Mouse (Mus musculus): ENCODE measurements around the gene Dhx8. TPM values are rescaled to one million over a fixed set of nuclear protein-coding genes. Genes with fewer than 3 reads are reported as not detected.

Gene Dhx8
- polyA plus RNA-seq, 1 experiment from 2014 or later, result 16.4 TPM

DNA sequence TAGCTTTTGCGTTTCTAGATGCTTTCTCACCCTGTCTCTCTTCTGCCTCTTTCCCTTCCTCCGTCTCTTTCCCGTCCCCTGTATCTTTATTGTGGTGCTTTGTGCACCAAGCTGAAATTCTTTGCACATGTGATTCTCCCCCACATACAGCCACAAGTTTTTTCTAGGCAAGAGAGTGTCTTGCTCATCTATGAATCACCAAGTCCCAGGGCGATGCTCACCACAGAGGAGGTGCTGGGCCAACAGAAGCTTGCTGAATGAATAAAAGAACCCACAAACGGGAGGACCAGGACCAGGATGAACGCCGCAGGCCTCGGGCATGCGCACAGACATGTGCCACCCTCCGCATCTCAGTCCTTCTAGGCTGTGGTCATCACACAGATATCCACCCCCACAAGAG, 74.5 kb downstream of the Dhx8 start:
- H3K9me3 ChIP-seq (ENCODE audit: low read length), result no peaks in the 10 kb centered on the region
- no peak overlapping the region for H3K27ac ChIP-seq (ENCODE audit: low read length)
- H3K4me2 ChIP-seq (replicated peaks; ENCODE audit: low read depth, low read length), result no peak overlapping the region

DNA sequence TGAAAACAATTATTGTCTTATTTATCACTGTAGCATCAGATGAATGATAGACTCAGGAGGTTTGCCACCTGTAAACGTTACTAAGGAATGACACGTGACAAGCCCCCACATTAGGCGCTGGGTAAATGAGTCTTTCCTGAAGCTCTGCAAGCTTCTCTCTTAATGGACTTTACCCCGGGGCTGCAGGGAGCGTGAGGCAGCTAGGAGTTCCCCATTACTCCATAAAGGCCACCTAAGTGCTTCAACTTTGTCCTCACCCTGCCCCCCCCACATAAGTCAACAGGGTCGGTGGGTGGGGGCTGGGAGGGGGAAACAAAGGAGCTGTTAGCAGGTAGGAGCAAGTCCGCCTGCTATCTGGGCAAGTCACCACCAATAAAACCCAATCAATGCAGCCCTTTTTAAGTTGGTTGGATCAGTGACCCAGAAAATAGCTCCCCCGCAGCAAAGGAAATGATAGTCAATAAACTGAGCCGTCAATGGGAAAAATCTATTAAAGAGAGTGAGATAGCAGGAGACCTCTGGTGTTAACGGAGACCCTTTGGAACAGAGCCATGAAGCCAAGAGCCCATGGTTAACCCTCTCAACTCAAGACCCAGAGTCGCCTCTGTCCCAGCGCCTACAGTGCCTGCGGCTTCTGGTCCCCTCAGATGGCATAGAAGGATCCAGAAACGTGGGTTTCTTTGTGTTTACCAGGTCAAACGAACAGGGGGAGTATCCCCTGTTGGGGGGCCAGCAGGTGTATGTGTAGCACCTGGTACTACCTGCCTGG, 76.5 kb downstream of the Dhx8 start:
- 39% methylated on average over 15 of the region's 15 CpGs for WGBS
- no peak overlapping the region for H3K27ac ChIP-seq (ENCODE audit: low read length)
- DNase-seq (ENCODE audit: low spot score), result no peak
- H3K27me3 ChIP-seq (replicated peaks; ENCODE audit: insufficient read depth, low read length), result no peaks in the 10 kb centered on the region
- no peaks in the 10 kb centered on the region for H3K9me3 ChIP-seq (ENCODE audit: low read length)
- TF ChIP-seq EP300 (IDR thresholded peaks at IDR 0.05) (no peak), CTCF (IDR thresholded peaks at IDR 0.05) (no peak)
- no peak overlapping the region for H3K4me3 ChIP-seq (ENCODE audit: low read depth, low read length)
- H3K36me3 ChIP-seq (ENCODE audit: insufficient read depth, low read length), result no peaks in the 10 kb centered on the region
- ATAC-seq, result no peak
- H3K9ac ChIP-seq (replicated peaks; ENCODE audit: low read depth), result no peak overlapping the region
- no peaks in the 10 kb centered on the region for H3K4me1 ChIP-seq (ENCODE audit: insufficient read depth, low read depth, low read length)
- H3K4me2 ChIP-seq (replicated peaks; ENCODE audit: low read depth, low read length), result no peak overlapping the region

More for the DNA sequence above, 74.5 kb downstream of the Dhx8 start:
- Histone ChIP-seq H3K27me3 (replicated peaks; ENCODE audit: insufficient read depth, low read length) (no peaks in the 10 kb centered on the region), H3K4me3 (ENCODE audit: low read depth, low read length) (no peak overlapping the region), H3K36me3 (ENCODE audit: insufficient read depth, low read length) (no peaks in the 10 kb centered on the region), H3K4me1 (ENCODE audit: insufficient read depth, low read depth, low read length) (no peaks in the 10 kb centered on the region), H3K9ac (replicated peaks; ENCODE audit: low read depth) (no peak overlapping the region)
- DNase-seq (ENCODE audit: low spot score), result no peak
- WGBS, result 86% methylated on average over 10 of the region's 10 CpGs
- no peak for TF ChIP-seq EP300 (IDR thresholded peaks at IDR 0.05)
- TF ChIP-seq CTCF (IDR thresholded peaks at IDR 0.05), result no peak
- ATAC-seq, result no peak

DNA sequence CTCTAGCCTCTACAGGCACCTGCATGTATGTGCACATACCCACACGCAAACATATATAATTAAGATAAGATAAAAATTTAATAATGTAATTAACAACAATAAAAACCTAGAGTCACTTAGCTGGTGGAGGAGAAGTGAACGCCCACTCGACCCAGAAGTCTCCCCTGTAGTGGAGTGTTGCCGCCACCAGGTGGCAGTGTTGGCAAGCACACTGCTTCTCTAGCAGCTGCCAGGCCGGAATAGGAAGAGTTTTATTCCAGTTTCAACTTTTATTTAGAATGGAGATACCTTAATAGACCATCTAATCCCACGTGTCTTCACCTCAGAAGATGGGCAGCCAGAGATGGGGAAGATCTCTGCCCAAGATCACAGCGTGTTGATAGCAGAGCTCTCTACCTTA, 80.5 kb downstream of the Dhx8 start:
- Histone ChIP-seq H3K4me2 (replicated peaks; ENCODE audit: low read depth, low read length) (no peak overlapping the region), H3K4me3 (ENCODE audit: low read depth, low read length) (no peak overlapping the region), H3K9me3 (ENCODE audit: low read length) (no peaks in the 10 kb centered on the region), H3K36me3 (ENCODE audit: insufficient read depth, low read length) (no peaks in the 10 kb centered on the region), H3K27ac (ENCODE audit: low read length) (no peak overlapping the region), H3K9ac (replicated peaks; ENCODE audit: low read depth) (no peak overlapping the region), H3K27me3 (replicated peaks; ENCODE audit: insufficient read depth, low read length) (no peaks in the 10 kb centered on the region), H3K4me1 (ENCODE audit: insufficient read depth, low read depth, low read length) (peaks cover 4% of the 10 kb centered on the region; the same call in 1 of the 2 replicates)
- ATAC-seq (peak; percentile 44; the same call in 1 of the 2 replicates), DNase-seq (ENCODE audit: low spot score) (peak; percentile 82)
- under 1% methylated on average over 7 of the region's 7 CpGs for WGBS
- TF ChIP-seq CTCF (IDR thresholded peaks at IDR 0.05) (peak; percentile 98), EP300 (IDR thresholded peaks at IDR 0.05) (no peak)

DNA sequence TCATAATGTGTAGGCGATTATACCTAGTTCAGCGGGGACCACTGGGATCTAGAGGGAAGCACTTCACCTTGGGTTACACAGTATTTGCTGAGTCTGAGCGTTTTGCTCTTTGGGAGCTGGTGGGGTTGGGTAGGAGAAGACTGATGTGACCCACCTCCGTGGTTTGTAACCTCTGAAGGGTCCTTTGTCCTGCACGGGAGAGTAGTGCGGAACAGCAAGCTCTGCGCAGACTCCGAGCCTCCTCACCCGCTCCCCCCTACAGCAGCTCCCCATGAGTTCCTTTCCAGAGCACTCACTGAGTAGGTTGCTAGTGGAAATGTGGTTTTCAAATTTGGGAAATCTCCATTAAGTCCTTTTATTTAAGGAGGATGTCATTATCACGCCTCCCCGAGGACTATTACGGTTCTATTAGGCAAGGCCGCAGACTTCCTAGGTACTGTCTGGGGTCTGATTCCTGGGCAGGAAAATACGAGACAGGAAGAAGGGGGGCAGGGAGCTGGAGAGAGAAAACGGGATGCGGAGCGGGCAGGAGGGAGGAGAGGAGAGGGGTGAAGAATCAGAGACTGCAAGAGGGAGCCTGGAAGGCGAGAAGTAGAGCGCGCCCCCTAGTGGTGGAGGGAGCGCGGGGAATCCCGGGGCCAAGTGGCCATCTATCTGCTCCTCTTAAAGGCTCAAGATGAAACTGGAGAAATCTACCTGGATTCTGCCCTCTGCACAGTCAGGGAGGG, 81.8 kb downstream of the Dhx8 start:
- peak; percentile 62 for ATAC-seq
- peak; percentile 82 for DNase-seq (ENCODE audit: low spot score)
- Histone ChIP-seq H3K9ac (replicated peaks; ENCODE audit: low read depth) (no peak overlapping the region), H3K4me3 (ENCODE audit: low read depth, low read length) (no peak overlapping the region), H3K4me2 (replicated peaks; ENCODE audit: low read depth, low read length) (no peak overlapping the region; the same call in 1 of the 2 replicates), H3K4me1 (ENCODE audit: insufficient read depth, low read depth, low read length) (peaks cover 4% of the 10 kb centered on the region; the same call in 1 of the 2 replicates), H3K27me3 (replicated peaks; ENCODE audit: insufficient read depth, low read length) (no peaks in the 10 kb centered on the region), H3K9me3 (ENCODE audit: low read length) (no peaks in the 10 kb centered on the region), H3K36me3 (ENCODE audit: insufficient read depth, low read length) (no peaks in the 10 kb centered on the region), H3K27ac (ENCODE audit: low read length) (no peak overlapping the region)
- peak; percentile 88 for TF ChIP-seq CTCF (IDR thresholded peaks at IDR 0.05)
- no peak for TF ChIP-seq EP300 (IDR thresholded peaks at IDR 0.05)
- 23% methylated on average over 23 of the region's 23 CpGs for WGBS

DNA sequence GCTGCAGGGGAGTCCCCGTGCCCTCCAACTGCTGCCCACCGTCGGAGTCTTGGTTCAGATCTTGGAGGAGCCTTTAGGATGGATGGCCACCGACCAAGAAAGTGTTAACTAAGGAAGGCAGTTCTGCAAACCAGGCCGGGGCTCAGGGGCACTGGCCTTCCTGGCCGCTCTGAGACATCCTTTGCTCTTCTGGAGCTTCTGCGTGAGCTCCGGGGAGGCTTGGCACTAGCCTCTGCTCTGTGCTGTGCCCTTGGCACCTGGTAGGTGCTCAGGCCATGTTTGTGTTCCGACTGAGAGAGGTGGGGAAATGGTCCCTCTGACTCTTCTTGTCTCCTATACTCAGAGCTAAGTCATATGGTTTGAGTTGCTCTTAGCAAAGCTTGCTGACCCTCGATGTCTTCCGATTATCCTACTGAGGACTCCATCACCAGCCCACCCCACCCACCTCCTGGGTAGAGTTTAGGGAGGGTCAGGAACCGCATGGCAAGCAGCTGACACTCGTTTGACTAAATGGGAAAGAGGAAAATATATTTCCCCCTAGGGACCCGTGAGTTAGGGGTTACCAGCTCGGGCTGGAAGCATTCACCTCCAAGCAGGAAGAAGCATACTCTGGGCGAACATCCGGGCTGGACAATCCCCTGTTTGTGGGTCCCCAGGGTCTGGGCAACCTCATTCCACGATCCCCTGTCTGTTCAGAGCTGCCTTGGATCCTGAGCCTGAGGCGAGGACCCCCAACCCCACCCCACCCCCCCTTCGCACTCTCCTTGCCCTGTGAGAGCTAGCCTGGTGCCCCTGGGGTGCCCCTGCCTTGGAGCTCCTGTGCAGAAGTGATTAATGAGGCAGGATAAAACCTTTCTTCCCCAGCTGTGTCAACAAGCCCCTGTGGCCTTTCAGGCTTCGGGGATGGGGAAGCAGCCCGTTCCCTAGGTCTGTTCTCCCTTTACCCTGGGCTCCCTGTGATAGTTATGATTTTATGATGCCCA, 82.7 kb downstream of the Dhx8 start:
- no peak for ATAC-seq

More for the DNA sequence above, 82.7 kb downstream of the Dhx8 start:
- Histone ChIP-seq H3K4me1 (ENCODE audit: insufficient read depth, low read depth, low read length) (peaks cover 4% of the 10 kb centered on the region; the same call in 1 of the 2 replicates), H3K9me3 (ENCODE audit: low read length) (no peaks in the 10 kb centered on the region), H3K4me3 (ENCODE audit: low read depth, low read length) (no peak overlapping the region), H3K27me3 (replicated peaks; ENCODE audit: insufficient read depth, low read length) (no peaks in the 10 kb centered on the region), H3K36me3 (ENCODE audit: insufficient read depth, low read length) (no peaks in the 10 kb centered on the region), H3K27ac (ENCODE audit: low read length) (no peak overlapping the region), H3K9ac (replicated peaks; ENCODE audit: low read depth) (no peak overlapping the region), H3K4me2 (replicated peaks; ENCODE audit: low read depth, low read length) (no peak overlapping the region)
- TF ChIP-seq EP300 (IDR thresholded peaks at IDR 0.05) (no peak), CTCF (IDR thresholded peaks at IDR 0.05) (no peak)
- no peak for DNase-seq (ENCODE audit: low spot score)
- 13% methylated on average over 22 of the region's 22 CpGs for WGBS

Other genes with a start within 250 kb of the Dhx8 start
- 0.42 and 1.5 TPM in 2 replicates for gene Brca1, start 181.0 kb upstream of the Dhx8 start, polyA plus RNA-seq (2015; fragmentation: Nextera tagmentation; extraction: Ambion mirVana)
- 57.2 and 58.7 TPM in 2 replicates for gene Nbr1, start 180.8 kb upstream of the Dhx8 start, polyA plus RNA-seq (2015; fragmentation: Nextera tagmentation; extraction: Ambion mirVana)
- gene Tmem106a, start 150.7 kb upstream of the Dhx8 start, polyA plus RNA-seq (2015; fragmentation: Nextera tagmentation; extraction: Ambion mirVana), result 7.6 TPM in 2 replicates
- not detected in 2 replicates for gene Gm11634, start 133.7 kb upstream of the Dhx8 start, polyA plus RNA-seq (2015; fragmentation: Nextera tagmentation; extraction: Ambion mirVana)
- 20.1 and 34.1 TPM in 2 replicates for gene Rdm1, start 105.7 kb upstream of the Dhx8 start, polyA plus RNA-seq (2015; fragmentation: Nextera tagmentation; extraction: Ambion mirVana)
- 25.2 and 33.1 TPM in 2 replicates for gene Arl4d, start 67.4 kb upstream of the Dhx8 start, polyA plus RNA-seq (2015; fragmentation: Nextera tagmentation; extraction: Ambion mirVana)
- 1.2 TPM in 2 replicates for gene Etv4, start 52.5 kb downstream of the Dhx8 start, polyA plus RNA-seq (2015; fragmentation: Nextera tagmentation; extraction: Ambion mirVana)
- 8.1 and 8.7 TPM in 2 replicates for gene Meox1, start 161.5 kb downstream of the Dhx8 start, polyA plus RNA-seq (2015; fragmentation: Nextera tagmentation; extraction: Ambion mirVana)
- 0.06 TPM in 1 of 2 replicates, not detected in the other for gene Sost, start 234.1 kb downstream of the Dhx8 start, polyA plus RNA-seq (2015; fragmentation: Nextera tagmentation; extraction: Ambion mirVana)